Mouse (Mus musculus) urinary bladder, postnatal 25 days (tissue): ENCODE results near the gene Gm21518.
"Not testable (repeated sequence)": the region's sequence is repeated elsewhere in the genome, so short reads cannot be mapped to it uniquely, and the experiment has no call there.

Source experiments
- DNase-seq: peaks from one replicate; pipeline ENCODE4 v3.0.0; 2022; ENCODE audit warnings: low spot score

Gm21518 gene

DNA sequence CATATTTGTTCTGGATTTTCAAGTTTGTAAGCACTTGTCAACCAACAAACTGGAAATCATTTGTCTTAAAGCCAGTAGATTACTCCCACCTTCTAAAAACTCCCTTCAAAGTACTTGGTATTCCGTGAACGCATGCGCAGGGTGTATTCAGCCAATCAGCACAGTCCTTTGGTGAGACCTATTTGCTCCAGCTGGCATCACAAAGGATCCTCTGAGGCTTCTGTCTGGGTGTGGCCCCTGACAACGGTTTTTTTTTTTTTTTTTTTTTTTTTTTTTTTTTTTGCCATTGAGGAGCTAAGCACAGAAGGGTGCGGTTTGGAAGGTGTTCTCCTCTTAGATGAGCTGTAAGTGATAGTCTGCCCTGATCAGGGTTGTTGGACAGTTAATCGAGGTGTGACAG is at the start of gene Gm21518:
TSS of gene Gm21518 (plus strand) at position 301 of the 400 bp plus-strand sequence.
- DNase-seq = not testable (repeated sequence)
